Mouse (Mus musculus): ENCODE measurements around the gene Ddx23. TPM values are rescaled to one million over a fixed set of nuclear protein-coding genes. Genes with fewer than 3 reads are reported as not detected.

Ddx23 gene
- polyA plus RNA-seq, 1 experiment from 2014 or later, result 109 TPM

DNA sequence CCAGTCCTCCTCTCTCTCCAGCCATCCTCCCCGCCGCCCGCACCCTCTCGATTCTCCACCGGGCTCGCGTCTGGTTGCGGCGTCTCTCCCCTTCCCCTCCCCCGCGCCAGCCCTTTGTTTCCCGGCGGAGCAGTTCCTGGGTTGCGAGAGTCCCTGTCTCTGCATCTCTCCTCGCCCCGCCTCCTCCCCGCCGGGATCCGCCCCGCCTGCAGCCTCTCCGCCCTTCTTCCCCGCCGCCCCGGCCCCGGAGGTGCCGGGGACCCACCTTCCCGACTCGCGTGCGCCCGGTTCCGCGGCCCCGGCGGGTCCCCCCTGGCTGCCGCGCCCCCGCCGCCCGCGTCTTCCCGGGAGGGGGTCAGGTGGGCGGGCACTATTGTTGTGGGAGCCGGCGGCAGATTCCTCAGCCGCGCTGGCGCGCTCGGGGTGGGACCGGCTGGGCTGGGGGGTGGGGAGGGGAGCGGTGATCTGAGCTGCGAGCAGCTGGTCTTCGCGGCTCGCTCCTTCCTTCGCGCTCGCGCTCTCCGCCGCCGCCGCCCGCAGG is 28.1 kb downstream of the Ddx23 start:
- POLR2A ChIA-PET, result interaction anchor here (1.3 to 1.5 kb wide), 3 partner anchors 8 to 28 kb away, joined by 3 to 5 read pairs (median 4); no protein-coding TSS in a partner anchor
- H3K27me3 ChIP-seq, result no peaks in the 10 kb centered on the region
- DNase-seq (ENCODE audit: low read depth, low spot score) (no peak), ATAC-seq (peak; percentile 61)
- CTCF ChIA-PET, result interaction anchor here (1.0 to 1.2 kb wide), 2 partner anchors 30 to 93 kb away, joined by 3 read pairs; no protein-coding TSS in a partner anchor
- TF ChIP-seq CTCF (IDR thresholded peaks at IDR 0.05), result no peak
- in situ Hi-C loops (cut with MboI; ENCODE audit: low pct_unique_long_range_greater_than_20kb), result no loop called here

DNA sequence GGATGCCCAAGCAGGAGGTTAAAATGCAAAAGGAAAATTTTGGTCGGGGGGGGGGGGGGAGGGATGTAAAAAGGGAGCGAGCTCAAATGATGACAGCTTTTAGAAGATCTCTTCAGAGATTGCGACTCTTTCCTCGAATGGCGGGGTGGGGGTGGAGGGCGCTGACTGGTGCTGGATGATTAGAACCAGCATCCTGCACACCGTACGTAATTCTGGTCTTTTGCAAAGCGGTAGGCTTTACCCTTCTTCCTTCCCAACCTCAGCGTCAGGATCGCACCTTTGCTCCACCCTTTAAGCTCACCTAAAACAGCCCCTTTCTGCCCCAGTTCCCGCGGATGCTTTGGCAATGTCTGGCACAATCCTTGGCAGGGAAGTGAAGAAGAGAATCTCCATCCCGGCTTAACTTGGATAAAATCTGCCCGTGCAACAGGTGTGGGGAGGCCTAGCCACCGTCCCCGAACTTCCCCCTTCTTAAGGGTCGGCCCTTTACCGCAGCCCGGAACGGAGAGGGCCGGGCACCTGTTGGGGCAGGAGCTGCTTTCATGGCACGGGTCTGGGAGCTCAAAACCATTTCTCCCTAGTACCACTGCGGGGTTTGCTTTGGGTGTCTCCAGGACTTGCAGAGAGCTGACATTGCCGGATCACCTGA is 28.7 kb downstream of the Ddx23 start:
- ATAC-seq (peak; percentile 9), DNase-seq (ENCODE audit: low read depth, low spot score) (no peak)
- POLR2A ChIA-PET, result interaction anchor here (0.6 to 1.5 kb wide), 6 partner anchors 9 to 41 kb away, joined by 3 to 8 read pairs (median 4); no protein-coding TSS in a partner anchor
- CTCF ChIA-PET, result interaction anchor here (1.0 to 2.6 kb wide), 3 partner anchors 31 to 94 kb away, joined by 3 to 11 read pairs (median 3); no protein-coding TSS in a partner anchor
- in situ Hi-C loops (cut with MboI; ENCODE audit: low pct_unique_long_range_greater_than_20kb), result no loop called here
- no peak for TF ChIP-seq CTCF (IDR thresholded peaks at IDR 0.05)
- H3K27me3 ChIP-seq, result no peaks in the 10 kb centered on the region

DNA sequence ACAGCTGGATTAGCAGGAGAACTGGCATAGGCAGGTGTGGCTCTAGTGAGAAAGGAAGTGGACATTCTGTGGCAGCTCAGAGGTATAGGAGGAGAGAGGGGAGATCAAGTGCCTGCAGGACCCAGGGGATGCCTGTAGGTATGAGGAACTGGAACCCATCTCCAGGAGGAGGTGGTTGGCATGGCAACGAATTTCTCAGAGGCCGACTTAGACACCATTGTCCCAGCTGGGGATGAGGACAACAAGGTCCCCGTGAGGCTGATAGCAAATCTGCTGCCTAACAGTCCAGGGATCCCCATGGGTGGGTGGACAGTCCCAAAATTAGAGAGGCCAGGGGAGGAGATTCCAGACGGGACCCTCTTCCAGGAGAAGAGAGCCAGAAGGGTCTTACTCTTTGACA is 29.8 kb downstream of the Ddx23 start:
- CTCF ChIA-PET, result interaction anchor here (1.7 to 2.6 kb wide), 2 partner anchors 16 to 53 kb away, joined by 8 to 11 read pairs; no protein-coding TSS in a partner anchor
- POLR2A ChIA-PET, result interaction anchor here (0.7 to 1.4 kb wide), 4 partner anchors 9 to 27 kb away, joined by 3 to 5 read pairs (median 3); no protein-coding TSS in a partner anchor
- ATAC-seq, result no peak
- no peaks in the 10 kb centered on the region for H3K27me3 ChIP-seq
- in situ Hi-C loops (cut with MboI; ENCODE audit: low pct_unique_long_range_greater_than_20kb), result no loop called here
- no peak for TF ChIP-seq CTCF (IDR thresholded peaks at IDR 0.05)
- DNase-seq (ENCODE audit: low read depth, low spot score), result no peak

DNA sequence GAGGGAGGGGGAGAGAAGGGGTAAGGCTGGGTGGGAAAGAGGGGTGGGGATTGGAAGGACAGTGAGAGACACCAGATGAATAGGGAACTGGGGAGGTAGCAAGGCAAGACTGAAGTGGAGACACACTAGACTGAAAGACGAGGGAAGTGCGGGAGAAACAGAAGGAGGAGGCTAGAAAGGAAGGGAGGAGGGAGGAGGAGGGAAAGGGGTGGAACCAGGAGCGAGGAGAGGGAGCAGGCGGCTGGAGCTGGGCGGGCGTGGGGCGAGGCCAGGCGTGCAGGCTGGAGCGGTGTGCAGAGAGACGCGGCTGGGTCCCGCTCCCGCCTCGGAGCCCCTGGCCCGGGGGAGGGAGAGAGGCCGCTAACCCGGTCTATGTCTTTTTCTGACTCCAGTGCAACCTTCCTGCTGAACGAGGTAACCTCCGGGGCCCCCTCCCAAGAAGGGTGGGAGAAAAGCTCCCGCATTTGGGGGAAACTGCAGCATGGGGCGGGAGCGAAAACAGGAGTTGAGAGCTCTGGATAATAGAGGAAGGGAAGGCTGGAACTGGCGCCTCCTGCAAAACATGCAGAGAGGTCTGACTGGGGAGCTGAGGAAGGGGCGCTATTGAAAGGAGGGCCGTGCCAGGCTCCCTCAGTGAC is 30.5 kb downstream of the Ddx23 start:
- ChIA-PET POLR2A (interaction anchor here (0.7 kb wide), 1 partner anchor 10 kb away, joined by 3 read pairs; no protein-coding TSS in a partner anchor), CTCF (interaction anchor here (0.6 to 2.6 kb wide), 7 partner anchors 10 to 52 kb away, joined by 3 to 11 read pairs (median 3); no protein-coding TSS in a partner anchor)
- in situ Hi-C loops (cut with MboI; ENCODE audit: low pct_unique_long_range_greater_than_20kb), result no loop called here
- DNase-seq (ENCODE audit: low read depth, low spot score) (no peak), ATAC-seq (peak; percentile 22)
- H3K27me3 ChIP-seq, result no peaks in the 10 kb centered on the region
- TF ChIP-seq CTCF (IDR thresholded peaks at IDR 0.05), result no peak

DNA sequence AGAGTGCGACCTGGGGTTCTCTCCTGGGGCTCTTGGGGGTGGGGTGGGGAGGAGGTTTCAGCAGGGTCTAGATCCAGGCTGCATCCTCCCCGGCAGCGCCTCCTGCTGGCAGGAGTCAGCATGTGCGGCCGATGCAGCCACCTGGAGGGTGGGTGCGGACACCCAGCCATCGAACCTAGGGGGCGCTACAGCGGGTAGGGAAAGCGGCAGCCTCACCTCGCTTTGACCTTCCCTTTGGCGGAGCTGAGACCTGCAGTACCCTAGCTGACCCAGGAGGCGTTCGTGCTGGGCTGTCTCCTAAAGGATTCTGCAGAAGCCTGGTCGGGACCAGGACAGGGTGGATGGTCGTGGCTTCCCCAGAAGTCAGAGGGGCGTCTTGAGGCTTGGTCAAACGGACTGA is 31.2 kb downstream of the Ddx23 start:
- ChIA-PET POLR2A (no interaction called here), CTCF (interaction anchor here (0.7 to 2.6 kb wide), 7 partner anchors 9 to 51 kb away, joined by 3 to 11 read pairs (median 3); no protein-coding TSS in a partner anchor)
- no peak for DNase-seq (ENCODE audit: low read depth, low spot score)
- H3K27me3 ChIP-seq, result no peaks in the 10 kb centered on the region
- ATAC-seq, result peak; percentile 25
- TF ChIP-seq CTCF (IDR thresholded peaks at IDR 0.05), result no peak
- in situ Hi-C loops (cut with MboI; ENCODE audit: low pct_unique_long_range_greater_than_20kb), result no loop called here

DNA sequence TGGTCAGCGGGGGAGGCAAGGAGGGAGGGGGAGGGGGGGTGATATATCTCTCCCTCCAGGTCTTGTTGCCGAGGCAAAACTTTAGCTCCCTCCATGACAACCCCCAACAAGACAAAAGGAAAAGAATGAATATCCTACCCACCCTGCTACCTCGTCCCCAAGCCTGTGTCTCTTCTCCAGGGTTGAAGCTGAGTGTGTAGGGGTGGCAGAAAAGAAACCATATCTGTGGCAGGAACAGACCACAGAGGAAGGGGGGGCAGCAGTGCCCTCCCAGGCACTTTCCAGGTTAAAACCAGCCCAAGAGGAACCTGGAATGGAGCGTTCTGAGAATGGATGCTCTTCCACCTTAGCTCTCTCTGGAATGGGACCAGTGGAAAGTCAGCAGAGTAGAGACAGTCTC is 32.2 kb downstream of the Ddx23 start, which contains the start of gene Cacnb3:
Cacnb3 (plus strand) TSS at position 301 of the 400 bp plus-strand sequence.
- in situ Hi-C loops (cut with MboI; ENCODE audit: low pct_unique_long_range_greater_than_20kb), result no loop called here
- TF ChIP-seq CTCF (IDR thresholded peaks at IDR 0.05), result no peak
- ATAC-seq (no peak), DNase-seq (ENCODE audit: low read depth, low spot score) (no peak)
- CTCF ChIA-PET, result interaction anchor here (0.7 to 1.2 kb wide), 2 partner anchors 13 to 50 kb away, joined by 3 to 4 read pairs; no protein-coding TSS in a partner anchor
- no peaks in the 10 kb centered on the region for H3K27me3 ChIP-seq
- POLR2A ChIA-PET, result interaction anchor here (0.7 to 0.9 kb wide), 2 partner anchors 16 to 99 kb away, joined by 3 to 4 read pairs; no protein-coding TSS in a partner anchor

DNA sequence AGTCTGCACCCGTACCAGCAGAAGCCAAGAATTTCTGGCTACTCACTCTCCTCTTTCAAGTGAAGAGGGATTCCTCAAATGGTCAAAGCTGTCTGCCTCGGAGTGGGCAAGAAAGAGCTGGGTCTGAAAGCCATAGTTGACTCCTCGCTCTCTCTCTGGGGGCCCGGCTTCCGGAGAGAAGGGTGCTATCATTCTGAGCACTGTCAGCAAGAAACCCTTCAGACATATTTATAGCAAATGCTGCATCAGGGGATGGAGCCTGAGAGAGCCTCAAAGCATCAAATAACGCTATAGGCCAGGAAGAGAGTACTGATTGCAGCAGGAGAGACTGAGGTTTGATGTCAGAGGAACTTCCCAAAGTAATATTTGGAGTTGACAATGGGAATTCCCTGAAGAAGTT is 33.2 kb downstream of the Ddx23 start:
- in situ Hi-C loops (cut with MboI; ENCODE audit: low pct_unique_long_range_greater_than_20kb), result no loop called here
- ChIA-PET POLR2A (no interaction called here), CTCF (interaction anchor here (1.5 kb wide), 1 partner anchor 12 kb away, joined by 8 read pairs; no protein-coding TSS in a partner anchor)
- TF ChIP-seq CTCF (IDR thresholded peaks at IDR 0.05), result no peak
- H3K27me3 ChIP-seq, result no peaks in the 10 kb centered on the region
- DNase-seq (ENCODE audit: low read depth, low spot score) (no peak), ATAC-seq (no peak)

DNA sequence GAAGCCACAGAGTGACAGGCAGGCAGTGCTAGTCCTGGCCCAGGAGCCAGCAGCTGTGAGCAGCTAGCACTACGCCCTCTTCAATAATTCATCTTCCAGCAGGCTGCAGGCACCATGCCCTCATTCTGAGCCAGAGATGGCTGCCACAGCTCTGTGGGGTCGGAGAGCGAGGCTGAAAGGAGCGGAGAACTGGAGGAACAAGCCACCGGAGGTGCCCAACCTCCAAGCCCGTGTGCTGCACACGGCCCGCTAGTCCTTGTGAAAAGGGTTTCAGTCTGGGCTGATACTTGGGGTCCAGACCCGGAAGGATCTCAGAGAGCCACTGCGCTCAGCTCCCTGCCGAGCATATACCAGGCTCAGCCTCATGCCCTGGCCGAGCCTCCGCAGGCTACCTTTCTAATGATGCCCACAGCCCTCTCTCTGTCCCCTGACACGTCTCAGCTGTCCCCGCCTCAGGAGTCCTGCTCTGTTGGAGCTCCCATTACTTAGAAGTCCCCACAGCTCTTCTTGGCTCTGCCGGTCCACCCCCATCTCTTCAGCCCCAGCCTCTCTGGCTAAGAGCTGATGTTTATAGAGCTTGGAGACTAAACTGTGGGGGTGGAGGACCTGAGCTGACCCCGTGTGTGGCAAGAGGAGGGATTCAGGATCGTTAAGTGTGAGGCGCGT is 34.0 kb downstream of the Ddx23 start:
- ATAC-seq (no peak), DNase-seq (ENCODE audit: low read depth, low spot score) (no peak)
- in situ Hi-C loops (cut with MboI; ENCODE audit: low pct_unique_long_range_greater_than_20kb), result no loop called here
- H3K27me3 ChIP-seq, result no peaks in the 10 kb centered on the region
- no peak for TF ChIP-seq CTCF (IDR thresholded peaks at IDR 0.05)
- CTCF ChIA-PET, result interaction anchor here (1.5 kb wide), 1 partner anchor 11 kb away, joined by 8 read pairs; no protein-coding TSS in a partner anchor
- POLR2A ChIA-PET, result no interaction called here

DNA sequence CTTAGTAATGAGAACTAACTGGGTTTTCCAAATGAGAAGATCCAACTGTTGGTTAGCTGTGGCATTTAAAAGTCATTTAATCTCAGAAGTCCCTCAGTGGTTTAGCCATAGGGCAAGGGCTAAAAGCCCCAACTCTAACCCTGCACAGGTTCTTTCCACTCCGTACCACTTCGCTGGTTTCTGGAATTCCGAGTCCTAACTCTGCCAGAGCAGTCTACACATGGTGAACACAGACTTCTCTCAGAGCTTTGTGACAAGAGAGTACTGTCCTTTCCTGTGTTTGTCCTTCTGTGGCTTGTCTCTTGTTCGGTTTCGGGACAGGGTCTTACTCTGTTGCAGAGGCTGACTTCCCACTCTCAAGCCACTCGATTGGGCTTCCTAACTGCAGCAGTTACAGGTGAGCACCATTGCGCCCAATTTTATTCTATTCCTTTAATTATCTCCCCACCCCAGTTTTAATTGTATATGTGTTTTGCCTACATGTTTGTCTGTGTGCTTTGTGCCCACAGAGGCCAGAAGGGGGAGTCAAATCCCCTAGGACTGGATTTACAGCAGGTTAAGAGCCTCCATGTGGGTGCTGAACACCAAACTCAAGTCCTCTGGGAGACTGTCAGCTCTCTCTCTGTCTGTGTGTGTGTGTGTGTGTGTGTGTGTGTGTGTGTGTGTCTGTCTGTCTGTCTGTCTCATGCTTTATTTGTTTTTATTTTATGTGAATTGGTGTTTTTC is 36.0 kb downstream of the Ddx23 start:
- ChIA-PET POLR2A (interaction anchor here (0.6 kb wide), 1 partner anchor 25 kb away, joined by 4 read pairs; no protein-coding TSS in a partner anchor), CTCF (interaction anchor here (0.9 to 1.6 kb wide), 3 partner anchors 9 to 46 kb away, joined by 3 to 5 read pairs (median 4); no protein-coding TSS in a partner anchor)
- DNase-seq (ENCODE audit: low read depth, low spot score), result no peak
- in situ Hi-C loops (cut with MboI; ENCODE audit: low pct_unique_long_range_greater_than_20kb), result no loop called here
- TF ChIP-seq CTCF (IDR thresholded peaks at IDR 0.05), result no peak
- ATAC-seq, result no peak
- H3K27me3 ChIP-seq, result no peaks in the 10 kb centered on the region
